Mouse (Mus musculus): ENCODE data around the gene Ccdc137.

The Ccdc137 gene

DNA sequence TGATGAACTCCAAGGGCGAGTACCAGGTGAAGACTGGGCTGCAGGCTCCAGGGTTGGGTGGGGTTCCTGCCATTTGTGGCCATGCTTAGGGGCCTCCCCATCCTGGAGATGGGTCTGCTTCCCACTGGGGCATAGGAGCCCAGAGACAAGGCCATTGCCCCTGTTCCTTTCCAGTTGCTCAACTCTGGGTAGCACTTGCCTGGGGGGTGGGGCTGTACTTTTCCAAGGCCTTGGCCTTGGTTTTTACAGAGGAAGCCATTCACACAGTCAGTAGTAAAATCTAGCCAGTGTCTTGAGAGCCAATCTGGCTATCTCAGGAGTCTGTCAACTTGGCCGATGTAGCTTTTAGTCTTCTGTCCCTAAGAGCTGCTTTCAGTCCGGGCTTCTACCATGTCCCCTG, 39.5 kb downstream of the Ccdc137 start:
- intact Hi-C loops (cut with DNase I), result loop anchor here (10.0 kb wide), 1 partner anchor 287 kb away; the partner anchor contains the start of genes Gps1 and Rfng

DNA sequence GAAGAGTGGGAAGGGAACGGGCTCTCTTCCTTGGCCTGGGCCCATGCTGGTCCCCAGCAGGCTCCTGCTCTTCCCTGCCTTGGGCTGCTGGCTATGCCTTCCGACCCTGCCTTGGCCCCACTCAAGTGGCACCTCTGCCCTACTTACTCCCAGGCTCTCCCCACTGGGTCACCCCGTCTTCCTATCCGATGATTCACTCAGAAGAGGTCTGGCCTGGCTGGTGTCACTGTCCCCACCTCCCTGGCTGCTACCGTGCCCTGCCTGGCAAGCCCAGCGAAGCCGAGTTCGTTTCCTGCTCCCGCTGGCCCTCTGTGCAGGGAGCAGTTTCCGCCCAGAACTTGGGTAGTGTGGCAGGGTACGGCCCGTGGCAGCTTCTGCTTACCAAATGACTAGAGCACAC, 40.3 kb downstream of the Ccdc137 start:
- intact Hi-C loops (cut with DNase I), result loop anchor here (10.0 kb wide), 1 partner anchor 287 kb away; the partner anchor contains the start of genes Gps1 and Rfng

DNA sequence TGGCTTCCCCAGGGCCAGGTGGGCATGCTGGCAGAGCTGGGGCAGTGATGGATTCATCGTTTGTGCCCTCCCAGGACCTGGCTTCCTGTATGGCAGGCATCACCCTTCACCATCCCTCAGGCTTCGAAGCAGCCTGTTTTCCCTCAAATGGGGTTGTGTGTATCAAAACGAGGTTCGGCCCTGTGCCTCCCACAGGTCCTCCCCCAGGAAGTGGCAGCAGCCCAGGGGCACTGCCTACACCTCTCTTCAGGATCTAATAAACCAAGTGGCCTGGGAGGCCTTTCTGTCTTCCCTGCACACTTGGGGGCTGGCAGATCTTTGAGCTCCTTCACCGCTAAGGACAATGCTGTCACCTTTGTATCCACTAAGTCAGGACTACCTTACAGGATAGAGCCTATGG, 41.0 kb downstream of the Ccdc137 start:
- intact Hi-C loops (cut with DNase I), result loop anchor here (10.0 kb wide), 1 partner anchor 286 kb away; the partner anchor contains the start of genes Gps1 and Rfng

DNA sequence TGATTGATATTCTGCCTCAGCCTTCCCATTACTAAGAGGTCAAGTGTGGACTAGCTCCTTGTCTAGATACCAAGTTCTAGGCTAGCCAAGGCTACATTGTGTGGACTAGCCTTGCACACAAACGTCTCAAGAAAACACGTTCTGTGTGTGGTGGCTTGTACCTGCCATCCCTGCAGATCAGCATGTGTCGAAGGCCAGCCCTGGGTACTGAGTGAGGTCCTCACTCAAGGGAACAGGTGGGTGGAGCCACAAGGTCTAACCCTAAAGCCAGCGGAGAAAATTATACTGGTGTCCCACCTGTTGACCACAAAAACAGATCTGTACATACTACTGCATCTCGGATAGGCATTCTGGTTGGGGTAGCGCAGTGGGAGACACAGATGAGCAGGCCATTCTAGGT, 42.0 kb downstream of the Ccdc137 start:
- intact Hi-C loops (cut with DNase I), result loop anchor here (10.0 kb wide), 1 partner anchor 285 kb away; the partner anchor contains the start of genes Gps1 and Rfng

DNA sequence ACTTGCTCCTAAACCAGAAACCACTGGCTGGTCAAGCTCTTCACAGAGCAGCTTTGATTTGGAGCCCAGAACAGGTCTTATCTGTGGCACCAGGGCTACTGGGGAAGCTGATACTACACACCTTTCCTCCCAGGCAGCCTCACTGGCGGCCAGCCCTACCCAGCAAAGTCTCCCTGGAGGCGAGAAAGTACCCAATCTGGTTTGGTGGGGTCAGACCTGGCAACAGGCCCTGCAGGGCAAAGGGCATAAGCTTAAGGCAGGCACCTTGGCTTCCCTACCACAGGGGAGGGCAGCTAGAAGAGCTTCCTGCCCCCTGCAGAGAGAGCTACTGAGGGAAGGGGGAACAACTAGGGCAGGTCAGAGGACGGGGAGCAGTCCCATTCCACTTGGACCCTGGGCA, 42.4 kb downstream of the Ccdc137 start:
- intact Hi-C loops (cut with DNase I), result no loop called here

DNA sequence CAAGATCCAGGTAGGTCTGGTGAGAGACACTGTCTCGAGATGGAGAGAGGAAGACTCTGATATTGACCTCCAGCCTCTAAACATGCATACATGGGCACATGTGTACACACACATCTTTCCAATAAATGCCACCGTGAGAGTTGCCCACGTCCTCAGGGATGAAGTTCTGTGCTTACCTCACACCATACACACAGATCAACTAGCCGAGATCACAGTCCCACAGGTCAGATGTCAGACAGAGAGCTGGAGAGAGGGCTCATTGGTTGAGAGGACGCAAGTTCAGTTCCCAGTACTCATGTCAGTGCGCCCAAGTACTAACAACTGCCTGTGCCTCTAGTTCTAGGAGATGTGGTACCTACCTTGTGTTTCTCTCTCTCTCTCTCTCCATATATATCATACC, 43.1 kb downstream of the Ccdc137 start:
- intact Hi-C loops (cut with DNase I), result no loop called here

DNA sequence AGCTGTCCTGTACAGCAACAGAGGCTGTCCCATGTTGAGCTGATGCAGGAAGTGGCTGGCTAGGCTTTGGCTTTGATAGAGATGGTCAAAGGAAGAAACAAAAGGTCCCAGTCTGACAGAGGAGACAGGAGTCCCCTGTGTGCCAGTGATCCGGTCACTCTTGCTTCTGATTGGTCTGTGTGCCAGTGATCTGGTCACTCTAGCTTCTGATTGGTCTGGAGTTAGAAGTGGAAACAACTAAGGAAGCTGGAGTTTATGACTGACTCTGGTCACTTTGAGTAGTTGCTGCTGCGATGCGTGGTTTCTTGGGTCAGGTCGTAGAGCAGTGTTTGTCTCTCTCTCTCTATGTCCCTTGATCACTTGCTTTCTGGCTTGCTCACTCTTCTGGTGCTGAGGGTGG, 43.8 kb downstream of the Ccdc137 start:
- intact Hi-C loops (cut with DNase I), result no loop called here

DNA sequence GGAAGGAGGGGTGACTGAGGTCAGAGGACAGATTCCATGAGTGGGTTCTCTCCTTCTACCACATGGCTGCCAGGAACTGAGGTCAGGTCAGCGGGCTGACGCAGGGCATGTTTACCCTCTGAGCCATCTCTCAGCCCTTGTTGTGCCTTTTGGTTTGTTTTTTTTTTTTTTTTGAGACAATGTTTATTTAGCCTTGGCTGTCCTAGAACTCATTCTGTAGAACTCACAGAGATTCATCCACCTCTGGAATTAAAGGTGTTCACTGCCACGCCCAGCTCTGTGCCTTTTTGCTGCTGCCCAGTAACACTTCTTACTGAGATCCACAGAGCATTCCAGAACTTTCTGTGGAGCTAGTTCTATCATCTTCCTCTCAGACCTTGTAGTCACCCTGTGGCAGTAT, 47.7 kb downstream of the Ccdc137 start:
- intact Hi-C loops (cut with DNase I), result no loop called here

DNA sequence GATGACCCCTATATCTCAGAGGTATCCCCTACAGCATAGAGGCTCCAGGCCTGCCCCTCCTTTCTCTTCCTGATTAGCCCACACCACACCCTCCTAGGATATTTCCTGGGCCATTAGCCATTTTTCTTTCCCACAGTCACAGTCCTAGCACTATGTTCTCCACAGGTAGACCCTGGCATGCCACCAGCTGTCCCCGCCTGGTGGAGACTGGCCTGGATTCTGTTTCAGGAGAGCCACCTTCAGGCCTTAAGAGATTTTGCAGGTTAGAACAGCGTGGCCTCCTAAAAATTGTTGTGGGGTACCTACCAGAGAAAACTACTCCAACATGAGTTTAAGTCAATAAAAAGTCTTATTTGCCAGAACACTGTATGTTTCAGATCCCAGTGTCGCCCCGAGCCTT, 49.0 kb downstream of the Ccdc137 start:
- intact Hi-C loops (cut with DNase I), result no loop called here

DNA sequence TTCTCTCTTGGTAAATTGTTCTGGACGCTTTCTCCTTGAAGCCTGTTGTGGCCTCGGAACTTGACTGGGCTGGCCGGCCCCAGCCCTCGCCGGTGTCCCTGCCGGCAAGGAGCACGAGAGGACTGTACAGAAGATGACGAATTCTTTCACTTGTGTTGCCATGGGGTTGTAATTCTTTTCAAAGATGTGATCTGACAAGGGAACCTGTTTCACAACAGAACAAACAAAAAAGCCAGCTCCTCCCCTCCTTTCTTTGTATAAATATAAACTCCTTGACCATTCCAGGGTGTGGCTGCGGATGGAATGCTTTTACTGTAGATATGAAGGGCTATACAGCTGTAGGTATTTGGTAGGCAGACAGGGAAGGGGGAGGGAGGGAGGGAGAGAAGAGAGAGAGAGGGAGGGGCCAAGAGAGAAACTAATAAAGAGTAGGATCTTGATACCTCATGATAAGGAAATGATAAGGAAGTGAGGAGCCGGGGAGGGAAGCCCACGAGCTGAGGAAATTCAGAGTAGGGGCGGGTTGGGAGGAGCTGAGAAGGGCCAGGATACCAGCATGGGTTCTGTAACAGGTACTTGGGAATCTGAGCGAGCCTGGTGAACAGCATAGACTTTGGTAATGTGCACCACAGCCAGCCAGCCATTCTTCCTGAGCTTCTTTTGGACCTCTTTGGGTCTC, 49.8 kb downstream of the Ccdc137 start:
- intact Hi-C loops (cut with DNase I), result loop anchor here (2.0 kb wide), 1 partner anchor 19 kb away; no protein-coding TSS in a partner anchor

DNA sequence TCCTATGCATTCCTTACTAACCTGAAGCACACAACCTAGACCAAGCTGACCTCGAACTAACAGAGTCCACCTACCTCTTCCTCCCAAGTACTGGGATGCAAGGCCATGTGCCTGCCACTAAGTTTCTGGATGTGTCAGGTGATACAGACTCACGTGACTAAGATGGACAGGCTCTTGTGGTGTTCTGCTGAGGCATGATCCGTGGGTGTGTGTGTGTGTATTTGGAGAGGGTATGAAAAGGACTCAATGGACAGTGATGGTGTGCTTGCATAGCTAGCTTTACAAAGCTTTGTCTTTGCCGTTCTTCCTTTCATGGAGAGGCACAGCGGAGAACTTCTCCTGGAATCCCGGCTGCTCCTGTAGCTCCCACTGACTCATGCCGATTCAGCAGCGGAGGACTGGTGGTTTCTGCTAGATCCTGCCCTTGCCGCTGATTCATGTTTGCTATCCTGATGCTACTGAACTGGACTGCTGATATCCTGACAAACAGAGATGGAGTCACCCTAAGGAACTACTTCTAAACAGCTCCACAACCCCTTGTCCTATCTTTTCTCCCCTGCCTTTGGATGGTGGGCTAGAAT, 50.5 kb downstream of the Ccdc137 start:
- intact Hi-C loops (cut with DNase I), result loop anchor here (2.0 kb wide), 1 partner anchor 20 kb away; no protein-coding TSS in a partner anchor

DNA sequence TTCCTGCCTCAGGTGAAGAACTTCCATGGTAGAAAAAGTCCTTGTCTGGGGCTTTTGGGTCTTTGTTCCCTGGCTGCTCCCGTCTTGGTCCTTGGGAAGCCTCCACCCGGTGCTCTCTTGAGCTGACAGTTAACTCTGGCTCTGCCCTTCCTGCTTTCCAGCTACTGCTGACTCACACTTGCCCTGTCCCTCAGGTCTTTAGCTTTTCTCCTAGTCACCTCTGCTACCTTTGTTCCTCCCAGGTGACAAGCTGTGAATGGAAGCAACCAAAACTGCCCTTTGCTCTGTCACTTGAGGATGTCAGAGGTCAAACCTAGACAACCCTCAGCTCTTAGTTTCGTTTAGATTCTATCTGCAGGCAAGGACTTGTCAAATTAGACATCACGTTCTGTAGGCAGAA, 52.0 kb downstream of the Ccdc137 start:
- intact Hi-C loops (cut with DNase I), result loop anchor here (2.0 kb wide), 1 partner anchor 21 kb away; no protein-coding TSS in a partner anchor

DNA sequence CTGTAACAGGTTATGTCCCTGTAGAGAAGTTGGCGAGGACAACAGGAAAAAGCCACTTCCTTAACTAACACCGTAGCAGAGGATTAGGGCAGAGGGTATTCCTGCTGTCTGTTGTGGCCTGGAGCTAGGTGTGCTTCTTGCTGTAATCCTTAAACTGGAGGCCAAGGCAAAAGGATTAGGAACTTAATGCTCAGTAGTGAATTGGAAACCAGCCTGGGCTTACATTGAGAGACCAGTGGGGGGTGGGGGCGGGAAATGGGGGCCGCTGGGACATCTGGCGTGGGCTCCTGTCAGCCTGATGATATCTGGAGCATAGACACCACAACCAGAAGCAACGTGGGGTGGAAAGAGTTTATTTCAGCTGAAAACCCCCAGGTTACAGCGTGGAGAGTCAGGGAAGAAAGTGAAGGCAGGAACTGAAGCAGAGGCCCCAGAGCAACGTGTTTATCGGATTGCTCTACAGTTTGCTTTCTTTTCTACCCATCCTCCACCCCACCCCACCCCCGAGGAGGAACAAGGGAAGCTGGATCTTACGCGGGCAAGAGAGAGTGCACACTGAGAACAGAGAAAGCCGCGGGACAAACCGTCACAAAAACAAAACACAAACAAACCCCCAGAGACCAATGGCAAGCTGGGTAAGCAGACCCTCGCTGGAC, 52.6 kb downstream of the Ccdc137 start:
- intact Hi-C loops (cut with DNase I), result no loop called here

DNA sequence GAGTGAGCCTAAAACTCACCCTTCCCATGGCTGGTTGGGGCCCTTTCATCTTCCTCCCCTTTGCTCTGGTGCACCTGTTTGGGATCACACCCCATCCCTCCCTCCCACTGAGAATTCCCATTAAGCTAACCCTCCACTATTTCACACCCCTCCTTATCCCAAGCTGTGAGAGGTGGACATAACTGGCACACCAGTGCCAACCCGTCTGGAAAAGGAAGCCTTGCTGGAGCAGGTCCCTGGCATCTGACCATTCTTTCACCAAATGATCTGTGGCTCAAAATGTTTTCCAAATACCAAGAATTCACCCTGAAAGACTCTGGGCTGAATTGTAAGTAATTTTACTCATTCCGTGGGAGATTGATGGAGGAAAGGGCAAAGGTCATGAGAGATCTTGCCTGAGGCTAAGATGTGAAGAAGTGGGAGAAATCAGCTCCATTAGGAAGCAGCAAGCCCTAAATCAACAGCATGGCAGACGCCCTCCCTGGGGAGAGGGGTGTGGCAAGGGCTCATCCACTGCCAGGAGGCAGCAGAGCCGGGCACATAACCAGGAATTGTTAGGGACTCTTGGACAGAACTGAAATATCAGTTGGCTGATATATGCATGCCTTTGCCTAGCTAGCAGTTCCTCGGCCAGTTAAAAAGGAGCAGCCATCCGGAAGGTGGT, 55.0 kb downstream of the Ccdc137 start:
- intact Hi-C loops (cut with DNase I), result no loop called here
